Comparison of ENCODE assay signal across 9 mouse cellular contexts in genomic region chr13:108095617-108096016, GRCm38 (mm10). TPM values are rescaled to one million over a fixed set of nuclear protein-coding genes. Genes with fewer than 3 reads are reported as not detected.
DNase-seq lines count a peak whose midpoint lies in the region; ATAC-seq and TF ChIP-seq lines count a peak whose summit lies in the region.
"Had no signal": no experiment of that assay in that cellular context is flagged by ENCODE, and none has a peak within 500 bp of the region (broad histone marks: within the 10 kb centered on the region; RNA-seq: fewer than 3 reads in every experiment).

No protein-coding gene starts in this region.

- H3K9me3 ChIP-seq in liver, embryonic 11.5 days (ENCODE audit: control insufficient read depth, low read length) = no peaks in the 10 kb centered on the region
- H3K9me3 ChIP-seq in lung, postnatal 0 days (ENCODE audit: low read length) = no peaks in the 10 kb centered on the region

- H3K4me3 ChIP-seq in liver, adult 2 months (ENCODE audit: insufficient read depth, low read depth, low read length) = no peak overlapping the region
- no peak overlapping the region for H3K4me3 ChIP-seq in liver, embryonic 11.5 days (ENCODE audit: low read depth, low read length)
- no peak overlapping the region for H3K4me3 ChIP-seq in lung, postnatal 0 days (ENCODE audit: low read depth, low read length)

- H3K9ac ChIP-seq in liver, adult 2 months (ENCODE audit: low read depth, low read length) = no peak overlapping the region
- no peak overlapping the region for H3K9ac ChIP-seq in liver, embryonic 11.5 days (ENCODE audit: low read depth, low read length)
- no peak overlapping the region for H3K9ac ChIP-seq in lung, postnatal 0 days (replicated peaks; ENCODE audit: low read depth)
- H3K9ac ChIP-seq: liver, embryonic 14.5 days had no signal

- DNase-seq in liver, adult 2 months (ENCODE audit: extremely low read depth, low read depth, low spot score) = peak; percentile 24
- no peak for DNase-seq in liver, embryonic 11.5 days (ENCODE audit: low spot score)
- DNase-seq in cerebellum, postnatal 10 days = peak; percentile 95 to 97
- DNase-seq in heart, postnatal 36 days = peak; percentile 28 to 42
- peak; percentile 22 for DNase-seq in lung, postnatal 0 days (ENCODE audit: low spot score)
- no peak for DNase-seq in thymus, postnatal 10 days (ENCODE audit: low spot score in 2 of 2)
- DNase-seq in ovary, adult 18-20 months (ENCODE audit: low spot score) = no peak
- no peak for DNase-seq in urinary bladder, adult 2 months (ENCODE audit: low spot score)

- H3K4me1 ChIP-seq in liver, adult 2 months (ENCODE audit: control insufficient read depth, insufficient read depth, low read length) = peaks cover 7% of the 10 kb centered on the region
- no peaks in the 10 kb centered on the region for H3K4me1 ChIP-seq in liver, embryonic 11.5 days (replicated peaks; ENCODE audit: control insufficient read depth, insufficient read depth, low read length)
- H3K4me1 ChIP-seq in lung, postnatal 0 days (ENCODE audit: insufficient read depth, low read depth, low read length) = no peaks in the 10 kb centered on the region; the same call in 1 of the 2 replicates

- intact Hi-C loops in heart, postnatal 36 days (cut with DNase I) = no loop called here

- no peak for TF ChIP-seq CTCF in liver, adult 2 months (IDR thresholded peaks at IDR 0.05; ENCODE audit: low read depth, low read length)
- TF ChIP-seq CTCF in lung, postnatal 0 days (IDR thresholded peaks at IDR 0.05) = no peak

- 46% methylated on average over 7 of the region's 7 CpGs for WGBS in liver, adult 2 months
- 85% methylated on average over 7 of the region's 7 CpGs for WGBS in liver, embryonic 11.5 days
- WGBS in lung, postnatal 0 days = 51% methylated on average over 7 of the region's 7 CpGs

- no peaks in the 10 kb centered on the region for H3K36me3 ChIP-seq in liver, adult 2 months (ENCODE audit: control insufficient read depth, insufficient read depth, low read length)
- no peaks in the 10 kb centered on the region for H3K36me3 ChIP-seq in liver, embryonic 11.5 days (ENCODE audit: control insufficient read depth, insufficient read depth, low read length)
- H3K36me3 ChIP-seq in lung, postnatal 0 days (ENCODE audit: insufficient read depth, low read length) = no peaks in the 10 kb centered on the region

- no peak for TF ChIP-seq EP300 in lung, postnatal 0 days (IDR thresholded peaks at IDR 0.05)

- ATAC-seq in liver, embryonic 11.5 days (replicated peaks; ENCODE audit: low FRiP score) = no peak
- ATAC-seq in lung, postnatal 0 days = peak; percentile 14; the same call in 1 of the 2 replicates

- no peaks in the 10 kb centered on the region for H3K27me3 ChIP-seq in liver, adult 2 months (ENCODE audit: control insufficient read depth, insufficient read depth, low read length)
- no peaks in the 10 kb centered on the region for H3K27me3 ChIP-seq in liver, embryonic 11.5 days (replicated peaks; ENCODE audit: control insufficient read depth, insufficient read depth, low read length)
- H3K27me3 ChIP-seq in lung, postnatal 0 days (replicated peaks; ENCODE audit: insufficient read depth, low read length) = no peaks in the 10 kb centered on the region

- H3K4me2 ChIP-seq in liver, embryonic 11.5 days = no peak overlapping the region
- H3K4me2 ChIP-seq in lung, postnatal 0 days (replicated peaks; ENCODE audit: low read depth, low read length) = no peak overlapping the region

- no peak overlapping the region for H3K27ac ChIP-seq in liver, adult 2 months (replicated peaks; ENCODE audit: insufficient read depth, low read depth, low read length)
- H3K27ac ChIP-seq in liver, embryonic 11.5 days (ENCODE audit: low read depth, low read length) = no peak overlapping the region
- no peak overlapping the region for H3K27ac ChIP-seq in lung, postnatal 0 days (ENCODE audit: low read length)
- H3K27ac ChIP-seq: liver, embryonic 14.5 days had no signal

- no peaks in the 10 kb centered on the region for H3K79me2 ChIP-seq in liver, adult 2 months (ENCODE audit: control insufficient read depth, insufficient read depth, low read length)

- TF ChIP-seq POLR2A in liver, adult 2 months (IDR thresholded peaks at IDR 0.05; ENCODE audit: extremely low read depth, insufficient read depth, low read length) = no peak

RNA-seq across cellular contexts. Expression of gene Smim15, which starts 51.4 kb away (rescaled TPM):
- 16.2 and 20.4 TPM in 2 replicates for total RNA-seq in liver, adult 2 months (2014; rRNA removed)
- 3.5 and 4.0 TPM in 2 replicates for polyA plus RNA-seq in liver, adult 2 months (2012; rRNA removed)
- polyA plus RNA-seq in liver, embryonic 11.5 days (2014; fragmentation: Nextera tagmentation; extraction: Ambion mirVana) = 48.0 and 55.0 TPM in 2 replicates
- total RNA-seq in heart, postnatal 36 days (2021) = 10 to 100 TPM; 21.0 to 21.6 TPM
- polyA plus RNA-seq in lung, postnatal 0 days (2015; fragmentation: Nextera tagmentation; extraction: Ambion mirVana) = 65.7 and 68.2 TPM in 2 replicates
- polyA plus RNA-seq in urinary bladder, adult 2 months (2012; rRNA removed) = 81.5 and 82.4 TPM in 2 replicates

Comparison
In these comparisons a context has a peak if more than half of its experiments do, and no peak if none do; other contexts are left out.
1. DNase-seq: peak in liver, adult 2 months (single experiment), cerebellum, postnatal 10 days (2 of 2), heart, postnatal 36 days (2 of 2) and lung, postnatal 0 days (single experiment); none in liver, embryonic 11.5 days (single experiment), thymus, postnatal 10 days (0 of 2), ovary, adult 18-20 months (single experiment) and urinary bladder, adult 2 months (single experiment).